Mouse (Mus musculus) testis, adult 2 months (tissue): ENCODE results near the gene Kpna7. TPM values are rescaled to one million over a fixed set of nuclear protein-coding genes. Genes with fewer than 3 reads are reported as not detected.

Experiments
- H3K27ac ChIP-seq: fragments of 200-500 bp; 2 replicates; pipeline ENCODE4 v1.5.1; 2012; ENCODE audit warnings: low read depth, low read length; ENCODE audit not compliant: control insufficient read depth, insufficient read depth
- H3K27me3 ChIP-seq: fragments of 200-500 bp; 2 replicates; pipeline ENCODE4 v1.6.1; 2012; ENCODE audit warnings: mild to moderate bottlenecking, low read length, moderate library complexity; ENCODE audit not compliant: control insufficient read depth, insufficient read depth
- H3K36me3 ChIP-seq: fragments of 200-500 bp; 2 replicates; pipeline ENCODE4 v1.6.1; 2012; ENCODE audit warnings: mild to moderate bottlenecking, low read length; ENCODE audit not compliant: control insufficient read depth, insufficient read depth
- H3K4me1 ChIP-seq: fragments of 200-500 bp; 2 replicates; pipeline ENCODE4 v1.6.1; 2012; ENCODE audit warnings: low read length; ENCODE audit not compliant: control insufficient read depth, insufficient read depth
- H3K4me3 ChIP-seq: fragments of 200-500 bp; 2 replicates; pipeline ENCODE4 v1.5.1; 2012; ENCODE audit warnings: low read depth, mild to moderate bottlenecking, low read length, moderate library complexity, mixed read lengths; ENCODE audit not compliant: control insufficient read depth
- CTCF ChIP-seq: fragments of 200-500 bp; IDR thresholded peaks from 2 replicates; pipeline ENCODE4 v1.5.1; 2012; ENCODE audit warnings: low read depth, mild to moderate bottlenecking, inconsistent platforms, low read length, moderate library complexity; ENCODE audit not compliant: control insufficient read depth, insufficient read depth, insufficient replicate concordance
- POLR2A ChIP-seq: fragments of 200-500 bp; IDR thresholded peaks from 2 replicates; pipeline ENCODE4 v1.6.1; 2012; ENCODE audit warnings: low read depth, mild to moderate bottlenecking, inconsistent platforms, low read length, moderate library complexity; ENCODE audit not compliant: control insufficient read depth
- polyA plus RNA-seq: library from polyadenylated mRNA; depleted of rRNA; stranded (reverse); fragments of >200 nt; gene quantifications from 2 replicates; pipeline ENCODE4 v1.2.3, GENCODE M21; 2012

The Kpna7 gene
- polyA plus RNA-seq, 1 experiment: 4.4 TPM

GRCm38 (mm10) chr5:145114606-145115473 lies 31.0 kb upstream of the Kpna7 start:
- TF ChIP-seq CTCF (no peak), POLR2A (no peak)
- Histone ChIP-seq H3K4me1 (peaks cover 12% of the 10 kb centered on the region), H3K27ac (peak overlapping the region; percentile 77), H3K27me3 (no peaks in the 10 kb centered on the region), H3K4me3 (peak overlapping the region; percentile 87), H3K36me3 (no peaks in the 10 kb centered on the region)

- Histone ChIP-seq H3K4me1 (peaks cover 12% of the 10 kb centered on the region), H3K27ac (peak within 1 kb of the TSS; percentile 77), H3K4me3 (peak within 1 kb of the TSS; percentile 87), H3K27me3 (no peaks in the 10 kb centered on the region), H3K36me3 (no peaks in the 10 kb centered on the region)
- TF ChIP-seq CTCF: no peak
- 0 out of 2 replicates have a peak, but pooled peaks have one; percentile 36 for TF ChIP-seq POLR2A
Measured at GRCm38 (mm10) chr5:145114071-145114605, 30.3 kb upstream of the Kpna7 start, which contains the start of gene Arpc1b. Arpc1b (plus strand) TSS chr5:145114215.

DNA sequence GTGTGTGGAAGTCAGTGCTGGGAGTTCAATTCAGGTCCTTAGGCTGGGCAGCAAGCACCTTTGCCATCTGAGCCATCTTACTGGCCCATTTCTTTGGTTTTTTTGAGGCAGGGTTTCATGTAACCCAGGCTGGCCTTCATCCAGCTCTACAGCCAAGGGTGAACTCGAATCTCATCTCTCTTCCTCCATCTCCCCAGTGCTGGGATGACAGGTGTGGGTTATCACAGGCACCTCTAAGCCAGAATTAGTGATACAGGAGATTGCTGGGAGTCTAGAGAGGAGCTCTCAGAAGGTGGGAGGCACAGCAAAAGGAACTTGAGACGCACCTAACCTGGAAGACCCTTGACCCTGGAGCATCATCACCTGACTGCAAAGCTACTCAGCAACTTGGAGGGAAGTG lies 29.6 kb upstream of the Kpna7 start:
- Histone ChIP-seq H3K27me3 (no peaks in the 10 kb centered on the region), H3K4me1 (peaks cover 12% of the 10 kb centered on the region), H3K36me3 (no peaks in the 10 kb centered on the region), H3K27ac (no peak overlapping the region), H3K4me3 (no peak overlapping the region; the same call in 1 of the 2 replicates)
- no peak for TF ChIP-seq CTCF
- no peak for TF ChIP-seq POLR2A

DNA sequence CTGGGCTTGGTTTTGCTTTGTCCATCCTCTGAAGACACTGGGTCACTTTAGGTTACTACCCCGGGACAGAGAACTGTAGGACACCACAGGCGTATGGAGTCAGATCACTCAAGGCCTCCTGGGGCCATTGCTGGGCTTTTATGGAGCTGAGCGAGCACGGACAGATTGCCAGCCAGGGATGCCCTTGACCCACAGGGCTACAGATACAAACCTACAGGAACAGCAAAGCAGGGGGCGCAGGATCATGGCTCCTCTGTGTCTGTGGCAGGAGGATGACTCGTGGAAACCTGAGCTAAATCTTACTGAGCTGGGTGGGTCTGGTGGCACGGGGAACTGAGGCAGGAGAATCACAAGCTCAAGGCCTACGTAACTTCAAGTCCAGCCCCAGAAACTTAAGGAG lies 28.7 kb upstream of the Kpna7 start:
- Histone ChIP-seq H3K27me3 (no peaks in the 10 kb centered on the region), H3K27ac (no peak overlapping the region), H3K36me3 (no peaks in the 10 kb centered on the region), H3K4me1 (peaks cover 12% of the 10 kb centered on the region), H3K4me3 (no peak overlapping the region)
- TF ChIP-seq POLR2A (no peak), CTCF (no peak)

DNA sequence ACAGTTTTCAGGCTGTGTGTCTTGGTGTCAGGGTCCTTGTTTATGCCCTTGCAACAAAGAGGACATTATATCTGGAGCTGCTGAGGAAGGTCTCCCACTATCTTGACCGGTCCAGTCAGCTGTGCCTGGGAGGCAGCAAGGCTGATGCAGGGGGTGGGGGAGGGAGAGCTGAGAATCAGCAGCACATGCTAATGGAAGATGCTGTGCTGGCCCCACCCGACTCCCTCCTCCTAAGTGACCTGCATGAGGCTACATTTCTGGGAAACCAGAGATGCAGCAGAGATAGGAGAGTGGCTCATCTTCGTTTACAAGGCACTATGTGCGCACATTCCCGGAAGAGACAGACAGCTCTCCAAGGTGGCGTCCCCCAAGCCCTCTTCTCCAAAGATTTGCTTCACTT lies 26.6 kb upstream of the Kpna7 start:
- Histone ChIP-seq H3K27ac (no peak overlapping the region), H3K4me1 (peaks cover 10% of the 10 kb centered on the region), H3K36me3 (no peaks in the 10 kb centered on the region; the same call in 1 of the 2 replicates), H3K27me3 (no peaks in the 10 kb centered on the region), H3K4me3 (no peak overlapping the region)
- no peak for TF ChIP-seq POLR2A

DNA sequence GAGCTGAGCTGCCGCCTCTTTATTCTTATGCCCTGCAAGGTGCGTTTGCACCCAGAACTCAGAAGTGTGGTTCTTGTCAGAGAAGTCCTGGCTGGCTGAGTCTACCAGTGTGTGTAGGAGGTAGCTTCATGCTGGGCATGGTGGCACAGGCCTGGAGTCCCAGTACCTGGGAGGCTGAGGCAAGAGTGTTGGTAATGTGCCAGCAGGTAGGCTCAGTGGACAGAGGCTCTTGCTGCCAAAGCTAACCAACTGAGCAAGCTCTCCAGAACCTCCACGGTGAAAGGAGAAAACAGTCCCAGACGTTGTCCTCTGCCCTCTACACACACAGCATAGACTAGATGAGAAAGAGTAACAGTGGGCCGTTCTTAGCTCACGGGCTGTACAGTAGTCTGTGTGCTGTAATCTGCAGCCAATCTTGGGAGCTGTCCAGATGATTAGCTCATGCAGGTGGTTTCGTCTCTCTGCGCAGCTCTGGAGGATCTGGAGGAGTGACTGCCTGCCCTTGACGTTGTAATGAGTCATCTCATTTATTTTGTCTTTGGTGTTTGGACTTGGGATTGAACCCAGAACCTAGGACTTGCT lies 22.0 kb upstream of the Kpna7 start:
- H3K36me3 ChIP-seq: no peaks in the 10 kb centered on the region; the same call in 1 of the 2 replicates

DNA sequence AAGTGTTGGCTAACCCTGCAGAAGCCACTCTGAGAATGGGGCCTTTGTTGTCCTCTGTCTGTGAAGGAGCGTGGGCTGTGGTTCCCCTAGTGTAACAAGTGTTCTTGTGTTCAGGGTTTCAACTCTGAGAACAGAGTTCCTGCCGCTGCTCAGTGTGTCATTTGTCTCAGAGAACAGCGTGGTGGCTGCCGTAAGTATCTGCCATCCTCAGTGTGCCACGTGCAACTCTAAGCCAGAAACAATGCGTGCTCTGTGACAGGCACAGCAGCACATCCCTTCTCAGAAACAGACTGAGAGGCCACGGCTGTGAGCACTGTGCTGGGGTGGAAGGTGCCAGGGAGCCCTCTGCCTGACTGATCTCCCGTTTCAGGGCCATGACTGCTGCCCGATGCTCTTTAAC lies 20.5 kb upstream of the Kpna7 start:
- Histone ChIP-seq H3K36me3 (peaks cover 1% of the 10 kb centered on the region; the same call in 1 of the 2 replicates), H3K4me1 (no peaks in the 10 kb centered on the region), H3K27me3 (no peaks in the 10 kb centered on the region), H3K27ac (peak overlapping the region; percentile 67), H3K4me3 (no peak overlapping the region)
- TF ChIP-seq CTCF (no peak), POLR2A (peak; percentile 52; the same call in 1 of the 2 replicates)

More for the DNA sequence above, 22.0 kb upstream of the Kpna7 start:
- TF ChIP-seq POLR2A (no peak), CTCF (no peak)
- H3K27me3 ChIP-seq: no peaks in the 10 kb centered on the region
- H3K4me3 ChIP-seq: no peak overlapping the region
- H3K27ac ChIP-seq: peak overlapping the region; percentile 16; the same call in 1 of the 2 replicates
- H3K4me1 ChIP-seq: no peaks in the 10 kb centered on the region
